Mouse (Mus musculus): ENCODE results near the gene Psmc1.
A peak's percentile ranks its signal among the peaks of the same experiment; 100 is the strongest.

The Psmc1 gene

DNA sequence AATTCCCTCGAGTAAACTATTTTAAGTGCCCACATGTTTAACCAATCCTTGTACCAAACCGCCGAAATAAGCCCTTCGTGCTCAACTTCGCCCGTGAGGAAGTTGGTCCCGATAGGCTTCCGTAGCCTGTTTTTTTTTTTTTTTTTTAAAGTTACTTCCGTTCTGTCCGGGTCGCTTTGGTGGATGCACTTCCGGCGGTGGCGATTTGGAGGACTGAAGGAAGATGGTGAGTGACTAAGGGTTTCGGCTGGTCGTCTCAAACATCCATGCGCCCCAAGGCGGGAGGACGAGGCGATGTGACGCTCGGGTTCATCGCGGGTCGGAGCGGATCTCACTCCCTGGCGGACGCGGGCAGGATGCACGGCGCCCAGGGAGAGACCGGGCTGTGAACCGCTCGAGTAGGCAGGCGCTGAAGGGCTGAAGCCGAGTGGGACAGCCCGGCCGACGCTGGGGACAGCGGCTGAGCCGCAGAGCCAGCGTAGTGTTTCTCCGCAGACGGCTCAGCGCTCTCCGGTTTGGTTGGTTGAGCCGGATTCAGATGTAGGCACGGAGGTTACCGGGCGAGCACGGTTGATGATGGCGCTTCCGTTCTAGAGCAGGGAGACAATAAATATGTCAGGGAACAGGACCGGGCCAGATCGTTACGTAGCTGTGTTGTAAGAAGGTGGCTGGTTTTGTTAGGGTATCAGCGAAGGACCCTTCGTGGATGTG is at the start of gene Psmc1:
TSS of gene Psmc1 (plus strand) at position 169 of the 711 bp plus-strand sequence.
- DNase-seq (ENCODE audit: low read depth, low spot score), result peak; percentile 91

GRCm38 (mm10) chr12:100061071-100061470 is 48.9 kb upstream of the Psmc1 start:
- no peak for DNase-seq (ENCODE audit: low read depth, low spot score)

GRCm38 (mm10) chr12:100061826-100062225 is 48.1 kb upstream of the Psmc1 start:
- no peak for DNase-seq (ENCODE audit: low read depth, low spot score)

GRCm38 (mm10) chr12:100062584-100062983 is 47.4 kb upstream of the Psmc1 start:
- no peak for DNase-seq (ENCODE audit: low read depth, low spot score)

DNA sequence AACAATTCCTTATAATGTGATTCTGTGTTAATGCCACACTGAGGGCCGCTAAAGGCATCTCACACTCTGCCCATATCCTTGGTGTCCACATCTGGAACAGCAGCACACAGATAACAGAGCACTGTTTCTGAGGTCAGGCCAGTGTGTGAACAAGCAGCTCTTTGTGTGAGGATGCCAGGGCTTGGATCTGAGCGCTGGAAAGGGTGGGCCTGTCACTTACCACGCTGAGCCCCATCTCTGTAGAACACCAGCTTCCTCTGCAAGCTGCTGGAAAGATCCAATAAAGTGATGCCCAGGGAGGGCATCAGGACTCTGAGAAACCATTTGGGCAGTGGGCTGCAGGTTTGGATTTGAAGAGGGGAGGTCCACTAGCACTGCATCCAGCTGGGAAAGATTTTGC is 44.8 kb upstream of the Psmc1 start:
- no peak for DNase-seq (ENCODE audit: low read depth, low spot score)

DNA sequence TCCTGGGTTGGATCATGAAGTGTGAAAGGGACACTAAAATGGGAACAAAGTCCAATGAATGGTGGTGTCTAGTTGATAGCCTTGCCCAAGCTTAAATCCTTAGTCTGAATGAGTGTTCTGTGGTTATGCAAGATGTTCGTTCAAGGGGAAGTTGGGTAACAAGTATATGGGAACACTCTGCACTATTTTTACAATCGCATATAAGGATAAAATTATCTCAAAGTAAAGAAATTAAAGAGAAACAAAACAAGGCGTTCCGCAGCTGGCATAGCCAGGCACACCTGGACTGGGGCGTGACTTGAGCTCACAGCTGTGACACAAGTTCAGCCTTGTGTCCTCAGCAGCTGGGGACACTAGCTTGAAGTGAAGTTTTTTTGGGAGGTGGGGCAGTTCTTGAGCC is 42.5 kb upstream of the Psmc1 start:
- no peak for DNase-seq (ENCODE audit: low read depth, low spot score)

GRCm38 (mm10) chr12:100073201-100073672 is 36.7 kb upstream of the Psmc1 start:
- no peak for DNase-seq (ENCODE audit: low read depth, low spot score)

DNA sequence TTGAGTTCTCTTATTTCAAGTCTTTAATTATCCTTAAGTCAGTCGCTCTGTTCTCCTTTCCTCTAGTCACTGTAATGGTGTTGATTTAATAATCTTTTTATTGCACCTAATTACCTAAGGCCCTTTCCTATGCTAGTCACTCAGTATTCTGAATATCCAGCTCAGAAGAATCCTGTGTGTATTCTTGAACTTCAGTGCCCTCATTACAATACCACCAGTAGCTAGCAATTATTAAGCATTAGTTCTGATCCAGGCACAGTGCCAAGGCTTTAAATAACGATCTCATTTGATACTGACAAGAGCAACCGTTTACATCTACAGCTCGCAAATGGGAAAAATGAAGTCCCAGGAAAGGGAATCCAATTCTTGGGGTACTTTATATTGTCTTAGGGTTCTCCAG is 34.2 kb upstream of the Psmc1 start:
- no peak for DNase-seq (ENCODE audit: low read depth, low spot score)

DNA sequence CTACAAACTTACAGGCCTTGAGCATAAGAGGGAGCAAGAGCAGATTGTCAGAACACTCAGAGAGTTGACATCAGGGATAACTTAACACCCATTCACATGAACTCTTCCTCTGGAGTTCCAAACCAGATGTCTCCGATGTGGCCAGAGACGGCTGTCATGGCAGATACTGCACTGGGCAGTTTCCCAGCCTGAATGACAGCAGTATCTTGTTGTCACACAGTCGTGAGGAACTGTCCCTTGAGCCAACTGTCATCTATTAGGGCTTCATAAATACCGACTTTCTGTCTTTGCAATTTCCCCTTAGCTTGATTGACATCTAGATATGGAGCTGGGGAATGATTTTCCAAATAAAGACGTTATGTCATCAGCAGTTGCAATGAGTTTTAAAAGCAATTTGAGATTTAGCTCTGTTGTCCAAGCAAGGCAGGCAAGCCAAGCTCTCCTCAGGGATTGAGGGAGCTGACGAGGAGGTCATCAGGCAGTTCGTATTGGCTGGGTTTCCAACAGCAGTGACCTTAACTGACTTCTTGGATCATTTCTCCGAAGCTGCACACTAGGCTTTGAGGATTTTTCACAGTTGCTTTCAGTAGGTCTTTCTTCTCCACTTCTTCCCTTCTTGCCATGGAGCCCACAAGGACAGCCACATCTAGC is 30.2 kb upstream of the Psmc1 start:
- no peak for DNase-seq (ENCODE audit: low read depth, low spot score)

DNA sequence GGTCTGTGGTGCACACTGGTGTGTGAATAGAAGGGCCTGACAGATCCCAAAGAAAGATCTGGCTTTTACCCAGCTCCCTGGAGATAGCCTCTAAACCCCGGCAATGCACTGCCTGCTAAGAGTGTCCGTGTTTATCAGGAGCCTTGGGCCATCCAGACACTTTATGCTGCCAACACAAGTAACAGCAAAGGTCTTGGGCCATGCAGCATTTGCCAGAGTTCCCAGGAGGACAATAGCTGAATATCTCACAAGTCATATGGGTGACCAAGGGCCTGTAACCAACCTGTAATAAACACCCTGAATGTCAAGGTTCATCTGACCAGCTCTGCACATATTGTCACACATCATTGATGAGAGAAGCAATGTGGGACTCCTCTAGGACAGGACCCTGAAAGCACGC is 21.9 kb upstream of the Psmc1 start:
- DNase-seq (ENCODE audit: low read depth, low spot score), result no peak

DNA sequence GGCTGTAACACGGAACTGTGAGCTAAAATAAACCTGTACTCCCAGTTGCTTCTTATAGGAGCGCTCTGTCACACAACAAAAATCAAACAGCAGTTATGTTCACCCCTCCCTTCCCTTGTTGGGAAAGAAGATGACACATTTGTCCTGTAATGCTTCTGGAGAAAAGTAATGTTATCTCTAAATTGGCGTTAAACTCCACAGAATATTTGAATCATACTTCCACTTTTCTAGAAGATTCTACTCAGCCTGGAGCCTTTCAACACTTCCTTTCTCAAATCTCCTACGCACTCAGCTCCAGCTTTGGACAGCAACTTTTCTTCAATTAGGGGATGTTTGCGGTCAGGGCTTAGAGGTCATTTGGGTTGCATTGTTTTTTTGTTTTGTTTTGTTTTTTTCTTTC is 20.7 kb upstream of the Psmc1 start:
- DNase-seq (ENCODE audit: low read depth, low spot score), result no peak

GRCm38 (mm10) chr12:100090750-100091149 is 19.2 kb upstream of the Psmc1 start:
- no peak for DNase-seq (ENCODE audit: low read depth, low spot score)

- DNase-seq (ENCODE audit: low read depth, low spot score), result no peak
Observed at GRCm38 (mm10) chr12:100093046-100093445, 16.9 kb upstream of the Psmc1 start.

- no peak for DNase-seq (ENCODE audit: low read depth, low spot score)
Observed at GRCm38 (mm10) chr12:100099971-100100706, 9.8 kb upstream of the Psmc1 start.

DNA sequence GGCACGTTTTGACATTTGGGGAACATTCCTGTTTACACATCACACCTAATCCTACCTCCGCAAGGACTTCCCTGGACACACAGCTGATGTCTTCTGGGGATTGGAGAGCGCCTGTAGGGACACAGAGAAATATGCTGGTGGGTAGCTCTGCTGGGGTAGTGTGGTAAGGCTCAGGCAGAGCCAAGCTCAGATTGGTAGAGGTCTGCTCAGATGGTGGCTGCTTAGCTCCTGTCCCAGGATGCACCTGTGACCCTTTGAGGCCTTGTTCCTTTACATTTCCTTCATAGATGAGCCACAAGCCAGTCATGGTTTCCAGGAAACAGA is 9.3 kb upstream of the Psmc1 start:
- no peak for DNase-seq (ENCODE audit: low read depth, low spot score)

DNA sequence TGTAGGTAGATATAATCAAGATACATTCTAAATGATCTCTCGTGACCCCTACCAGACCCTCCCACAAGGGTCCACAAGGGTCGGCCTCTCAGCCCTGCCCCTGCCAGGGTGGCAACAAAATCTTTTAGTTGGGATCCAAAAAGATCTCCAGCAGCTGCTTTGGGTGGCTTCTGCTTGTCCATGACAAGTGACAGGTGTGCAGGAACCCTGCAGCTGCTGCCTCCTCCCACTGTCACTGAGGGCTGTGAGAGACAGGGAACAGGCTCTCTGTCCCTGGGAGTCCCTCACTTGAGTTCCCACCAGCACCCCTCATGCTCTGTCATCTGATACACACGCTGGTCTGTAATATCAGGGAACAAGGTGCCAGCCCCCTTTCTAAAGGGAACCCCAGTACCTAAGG is 8.3 kb upstream of the Psmc1 start:
- no peak for DNase-seq (ENCODE audit: low read depth, low spot score)

DNA sequence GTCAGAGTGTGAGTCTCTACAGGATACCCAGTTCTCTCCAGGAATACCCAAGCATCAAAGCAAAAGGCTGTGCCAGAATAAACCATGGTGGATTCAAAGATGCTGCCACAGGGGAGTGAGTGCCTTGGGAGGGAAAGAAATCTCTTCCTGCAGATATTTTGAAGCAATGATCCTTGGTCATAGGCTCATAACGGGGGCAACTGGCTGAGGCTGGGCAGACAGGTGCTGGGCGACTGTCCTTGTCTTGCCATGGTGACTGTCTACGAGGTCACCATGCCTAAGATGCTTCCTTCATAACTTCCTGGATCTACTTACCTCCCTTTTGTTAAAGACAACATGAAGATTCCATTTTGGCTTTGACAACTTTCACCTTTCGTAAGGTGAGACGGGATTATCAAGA is 5.4 kb upstream of the Psmc1 start:
- DNase-seq (ENCODE audit: low read depth, low spot score), result no peak

- peak; percentile 90 for DNase-seq (ENCODE audit: low read depth, low spot score)
Observed at GRCm38 (mm10) chr12:100106275-100106895, 3.6 kb upstream of the Psmc1 start.

- DNase-seq (ENCODE audit: low read depth, low spot score), result peak; percentile 25
Observed at GRCm38 (mm10) chr12:100107436-100107835, 2.5 kb upstream of the Psmc1 start.

GRCm38 (mm10) chr12:100115982-100116381 is 6.0 kb downstream of the Psmc1 start:
- DNase-seq (ENCODE audit: low read depth, low spot score), result no peak

DNA sequence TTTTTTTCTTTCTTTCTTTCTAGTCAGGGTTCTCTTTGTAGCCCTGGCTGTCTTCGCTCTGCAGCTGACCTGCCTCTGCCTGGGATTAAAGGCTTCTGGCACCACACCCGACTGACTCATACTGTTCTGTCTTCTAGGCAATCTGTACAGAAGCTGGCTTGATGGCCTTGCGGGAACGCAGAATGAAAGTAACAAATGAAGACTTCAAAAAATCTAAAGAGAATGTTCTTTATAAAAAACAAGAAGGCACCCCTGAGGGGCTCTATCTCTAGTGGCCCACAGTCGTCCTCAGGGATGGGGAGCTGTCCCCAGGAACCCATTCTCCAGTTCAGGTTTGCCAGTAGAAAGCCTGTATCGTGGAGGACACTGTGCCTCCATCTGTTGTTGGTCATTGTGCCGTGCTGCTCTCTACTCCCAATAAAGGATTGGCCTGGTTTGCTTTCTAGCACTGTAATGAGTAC is 13.0 kb downstream of the Psmc1 start:
- no peak for DNase-seq (ENCODE audit: low read depth, low spot score)

GRCm38 (mm10) chr12:100123476-100123875 is 13.5 kb downstream of the Psmc1 start:
- no peak for DNase-seq (ENCODE audit: low read depth, low spot score)
